Mouse (Mus musculus) CD4-positive naive resting alpha-beta T cell, adult 76 days (primary cell): ENCODE data around the gene Sowahc. TPM values are rescaled to one million over a fixed set of nuclear protein-coding genes. Genes with fewer than 3 reads are reported as not detected.

Experiments
- total RNA-seq: library from RNA; stranded (reverse); gene quantifications from one replicate; pipeline ENCODE4 v1.2.4, GENCODE M21; 2023

The Sowahc gene
- 2.2 TPM for total RNA-seq

DNA sequence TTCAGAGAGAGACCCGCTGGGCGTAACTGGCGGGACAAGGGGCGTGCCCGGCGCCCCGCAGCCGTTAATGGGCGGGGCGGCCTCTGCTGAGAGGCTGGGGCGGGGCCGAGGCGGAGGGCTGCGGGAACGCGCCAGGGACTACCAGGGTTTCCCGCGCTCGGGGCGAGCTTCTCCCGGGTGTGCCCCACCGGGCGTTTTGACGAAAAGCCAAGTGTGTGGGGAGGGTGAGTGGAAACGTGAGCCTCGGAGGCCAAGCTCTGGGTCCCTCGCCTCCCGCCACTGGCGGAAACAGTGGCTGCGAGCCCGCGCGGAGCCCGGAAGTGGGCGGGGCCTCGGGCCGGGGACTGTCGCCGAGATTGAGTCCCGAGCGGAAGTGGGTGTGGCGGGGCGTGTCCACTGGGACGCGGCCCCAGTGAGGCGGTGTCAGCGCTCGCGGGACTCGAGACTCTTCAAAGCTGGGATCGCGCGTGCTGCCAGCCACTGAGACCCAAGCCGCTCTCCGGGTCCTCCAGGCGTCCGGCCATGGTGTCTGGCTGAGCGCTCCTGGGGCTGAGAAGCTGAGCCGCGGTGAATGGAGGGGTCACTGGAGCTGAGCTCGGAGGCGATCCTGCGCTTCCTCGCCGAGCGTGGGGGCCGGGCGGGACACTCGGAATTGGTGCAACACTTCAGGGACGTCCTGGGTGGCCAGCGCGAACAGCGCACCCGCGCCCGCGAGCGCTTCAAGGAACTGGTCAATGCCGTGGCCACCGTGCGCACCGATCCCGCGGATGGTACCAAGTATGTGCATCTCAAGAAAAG lies at the start of gene Sowahc, which contains the start of gene Sept10:
TSS of gene Sowahc (plus strand) at position 481 of the 798 bp plus-strand sequence.
TSS of gene Sept10 (minus strand) at position 375 of the 798 bp plus-strand sequence.

Other genes starting within 250 kb of the Sowahc start
- 1.5 TPM for gene Sept10, start 106 bp upstream of the Sowahc start, total RNA-seq
- gene P4ha1, start 101.3 kb downstream of the Sowahc start, total RNA-seq, result 37.7 TPM
- gene Gm10273, start 173.7 kb downstream of the Sowahc start, total RNA-seq, result 9.1 TPM
- not detected for gene Pla2g12b, start 181.7 kb downstream of the Sowahc start, total RNA-seq
- 0.21 TPM for gene Oit3, start 219.8 kb downstream of the Sowahc start, total RNA-seq